Mouse (Mus musculus): ENCODE data around the gene Prdm1.

Gene Prdm1

DNA sequence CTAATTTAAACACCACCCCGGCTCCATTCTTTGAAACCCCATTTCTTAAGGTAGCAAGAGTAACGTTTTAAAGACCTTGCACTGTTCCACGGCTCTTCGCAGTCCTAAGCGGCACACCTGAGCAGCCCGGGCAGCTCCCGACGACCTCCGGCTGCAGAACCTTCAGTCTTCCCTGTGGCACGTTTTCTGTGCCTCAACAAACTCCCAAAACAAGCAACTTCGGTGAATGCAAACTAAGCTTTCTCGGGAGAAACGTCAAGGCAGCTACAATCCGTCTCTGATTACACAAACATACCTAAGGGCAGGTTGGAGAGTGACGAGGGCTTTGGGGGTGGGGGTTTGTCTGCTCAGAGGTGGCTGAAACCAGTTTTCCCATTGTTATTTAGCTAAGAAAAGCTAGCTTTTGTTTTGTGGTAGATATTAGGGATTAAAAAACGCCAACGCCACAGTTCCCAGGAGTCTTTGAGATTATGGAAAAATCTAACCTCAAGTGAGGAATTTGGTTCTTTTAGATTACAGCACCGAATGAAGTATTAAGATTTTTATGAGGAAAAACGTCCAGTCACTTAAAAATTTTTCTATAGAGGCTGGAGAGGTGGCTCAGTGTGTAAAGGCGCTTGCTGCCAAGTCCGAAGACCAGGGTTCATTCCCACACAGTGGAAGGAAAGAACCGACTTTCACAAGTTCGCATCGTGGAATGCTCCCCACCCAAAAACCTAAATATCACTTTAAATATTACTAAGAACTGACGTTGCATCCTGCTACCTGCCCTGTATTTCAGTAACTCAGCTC lies at the start of gene Prdm1:
TSS of gene Prdm1 (minus strand) at position 211 of the 792 bp plus-strand sequence.
- peak; percentile 26 for DNase-seq (ENCODE audit: low read depth, low spot score)

- no peak for DNase-seq (ENCODE audit: low read depth, low spot score)
These were observed 37.7 kb upstream of the Prdm1 start for GRCm38 (mm10) chr10:44565971-44566370.

DNA sequence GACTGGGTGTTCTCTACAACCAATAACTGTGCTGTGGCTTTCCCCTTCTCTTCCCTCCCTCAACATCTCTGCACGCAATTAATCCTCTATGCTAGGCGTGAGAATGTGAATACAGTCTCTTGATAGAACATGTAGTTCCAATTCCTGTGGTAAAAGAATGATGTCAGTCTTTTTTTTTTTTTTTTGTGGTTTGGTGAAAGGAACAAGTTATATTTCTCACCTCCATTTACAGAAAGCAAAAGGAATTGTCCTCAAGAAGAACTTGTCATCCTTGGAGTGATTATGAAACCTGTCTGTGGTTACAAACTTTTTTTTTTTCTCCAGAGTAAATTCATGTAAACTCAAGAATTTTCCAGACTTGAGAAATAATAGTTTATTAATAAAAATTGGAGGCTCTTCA lies 36.8 kb upstream of the Prdm1 start:
- DNase-seq (ENCODE audit: low read depth, low spot score), result no peak

DNA sequence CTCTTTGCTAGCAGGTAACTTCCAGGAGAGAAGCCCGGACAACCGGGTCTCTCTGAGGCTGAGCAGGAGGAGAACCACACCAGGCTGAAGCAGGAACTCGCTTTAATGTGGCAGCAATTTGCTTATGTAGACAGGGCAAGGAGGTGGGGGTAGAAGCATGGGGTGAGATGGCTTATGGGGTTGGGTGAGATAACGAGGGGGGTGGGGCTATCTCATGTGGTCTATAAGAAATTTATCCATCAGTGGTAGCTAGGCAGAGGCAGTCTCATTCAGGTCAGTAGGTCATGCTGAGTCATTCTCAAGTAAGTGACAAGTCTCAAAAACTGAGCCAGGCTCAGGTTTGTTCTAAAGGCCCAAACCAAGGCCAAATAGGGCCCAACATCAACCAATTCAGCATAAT lies 28.5 kb upstream of the Prdm1 start:
- DNase-seq (ENCODE audit: low read depth, low spot score), result no peak

GRCm38 (mm10) chr10:44555317-44555716 lies 27.0 kb upstream of the Prdm1 start:
- DNase-seq (ENCODE audit: low read depth, low spot score), result no peak

GRCm38 (mm10) chr10:44553648-44554047 lies 25.3 kb upstream of the Prdm1 start:
- no peak for DNase-seq (ENCODE audit: low read depth, low spot score)

DNA sequence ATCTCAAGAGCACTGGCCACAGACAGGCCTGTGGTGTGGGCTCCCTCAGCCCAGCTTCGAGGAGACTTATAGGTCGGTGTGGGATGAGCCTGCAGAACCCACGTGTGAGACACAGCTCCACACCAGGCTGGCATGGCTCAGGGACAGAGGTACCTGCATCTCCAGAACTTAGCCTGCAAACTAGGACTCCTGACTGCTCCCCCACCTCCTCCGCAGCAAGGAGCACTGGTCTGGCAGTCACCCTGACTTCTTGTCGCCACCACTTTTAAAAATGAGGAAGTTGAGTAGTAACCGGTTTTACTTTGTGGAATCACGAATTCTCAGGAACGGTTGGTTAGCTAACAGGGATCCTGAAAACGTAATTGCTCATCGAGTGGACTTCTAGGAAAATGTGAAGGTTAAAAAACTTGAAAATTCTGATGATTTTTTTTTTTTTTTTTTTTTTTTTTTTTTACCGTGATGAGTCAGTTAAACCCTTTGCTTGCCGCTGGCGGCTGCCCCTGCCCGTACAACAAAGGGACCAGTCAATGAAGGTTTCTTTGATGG lies 10.8 kb upstream of the Prdm1 start:
- DNase-seq (ENCODE audit: low read depth, low spot score), result peak; percentile 26

- DNase-seq (ENCODE audit: low read depth, low spot score), result no peak
These were observed 9.8 kb upstream of the Prdm1 start for GRCm38 (mm10) chr10:44538137-44538536.

DNA sequence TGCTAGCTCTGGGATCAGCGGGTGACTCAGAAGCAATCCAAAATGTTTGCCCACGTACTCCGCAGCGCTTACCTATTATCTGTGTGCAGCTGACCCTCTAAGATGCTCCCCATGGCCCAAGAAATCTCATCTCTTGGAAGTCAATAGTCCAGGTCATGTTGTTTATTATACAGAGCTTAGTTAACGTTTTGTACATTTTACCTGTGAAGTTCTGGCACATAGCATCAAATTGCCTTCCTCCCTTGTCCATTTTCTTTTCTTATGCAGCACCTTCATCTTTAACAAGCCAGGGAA lies 1.7 kb upstream of the Prdm1 start:
- DNase-seq (ENCODE audit: low read depth, low spot score), result no peak

DNA sequence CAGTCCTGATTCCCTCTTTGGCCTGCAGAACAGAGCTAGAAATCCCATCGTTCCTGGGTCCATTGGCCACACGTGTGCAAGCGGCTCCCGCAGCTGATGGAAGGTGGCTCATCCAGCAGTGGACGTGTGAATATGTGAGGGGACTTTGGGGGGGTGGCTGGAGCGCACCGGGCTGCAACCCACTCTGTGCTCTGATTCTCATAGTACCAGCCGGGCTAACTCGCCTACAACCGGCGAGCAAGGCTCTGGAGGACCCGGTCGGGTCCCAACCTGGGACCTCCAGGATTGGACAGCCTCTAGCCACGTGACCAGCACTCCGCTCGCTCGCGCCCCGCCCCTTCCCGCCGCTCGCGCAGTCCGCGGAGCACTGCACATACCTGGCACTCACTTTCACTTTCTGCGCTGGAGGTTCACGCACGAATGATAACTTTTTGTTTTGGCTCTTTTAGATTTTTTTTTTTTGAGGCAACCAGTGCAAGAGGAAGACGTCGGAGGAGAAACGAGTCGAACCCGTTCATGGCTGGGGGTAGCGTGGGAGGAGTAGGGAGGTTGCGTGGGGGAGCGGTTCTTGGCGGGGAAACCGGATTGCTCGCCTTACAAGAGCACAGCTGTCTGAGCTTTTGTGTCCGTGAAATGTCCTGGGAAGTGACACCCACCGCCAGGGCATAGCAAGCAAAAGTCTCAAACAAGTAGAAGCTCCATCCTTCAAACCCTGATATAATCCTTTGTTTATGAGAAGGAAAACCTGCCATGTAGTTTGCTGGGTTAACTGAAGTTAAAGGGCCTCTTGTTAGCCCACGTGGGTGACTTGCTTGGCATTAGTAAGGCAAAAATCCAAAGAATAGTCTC lies 1.1 kb upstream of the Prdm1 start:
- peak; percentile 93 for DNase-seq (ENCODE audit: low read depth, low spot score)

DNA sequence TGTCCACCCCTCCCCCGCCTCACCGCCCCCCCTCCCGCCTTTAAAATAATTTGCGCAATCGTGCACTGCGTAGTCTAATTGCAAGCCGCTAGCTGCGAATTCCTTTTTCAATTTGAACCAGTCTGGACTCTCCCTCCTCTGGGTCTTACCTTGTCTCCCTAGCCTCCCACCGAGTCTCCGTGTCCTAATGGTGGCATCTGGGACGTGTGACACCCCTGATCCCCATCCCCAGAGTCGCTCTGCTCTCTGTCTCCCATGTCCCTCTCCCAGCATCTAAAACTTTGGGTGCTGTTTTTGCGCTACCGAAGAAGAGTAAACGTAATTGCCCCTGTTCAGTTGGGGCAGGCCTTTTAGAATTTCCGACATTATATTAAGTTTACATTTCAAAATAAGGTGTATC lies 650 bp downstream of the Prdm1 start:
- peak; percentile 12 for DNase-seq (ENCODE audit: low read depth, low spot score)

DNA sequence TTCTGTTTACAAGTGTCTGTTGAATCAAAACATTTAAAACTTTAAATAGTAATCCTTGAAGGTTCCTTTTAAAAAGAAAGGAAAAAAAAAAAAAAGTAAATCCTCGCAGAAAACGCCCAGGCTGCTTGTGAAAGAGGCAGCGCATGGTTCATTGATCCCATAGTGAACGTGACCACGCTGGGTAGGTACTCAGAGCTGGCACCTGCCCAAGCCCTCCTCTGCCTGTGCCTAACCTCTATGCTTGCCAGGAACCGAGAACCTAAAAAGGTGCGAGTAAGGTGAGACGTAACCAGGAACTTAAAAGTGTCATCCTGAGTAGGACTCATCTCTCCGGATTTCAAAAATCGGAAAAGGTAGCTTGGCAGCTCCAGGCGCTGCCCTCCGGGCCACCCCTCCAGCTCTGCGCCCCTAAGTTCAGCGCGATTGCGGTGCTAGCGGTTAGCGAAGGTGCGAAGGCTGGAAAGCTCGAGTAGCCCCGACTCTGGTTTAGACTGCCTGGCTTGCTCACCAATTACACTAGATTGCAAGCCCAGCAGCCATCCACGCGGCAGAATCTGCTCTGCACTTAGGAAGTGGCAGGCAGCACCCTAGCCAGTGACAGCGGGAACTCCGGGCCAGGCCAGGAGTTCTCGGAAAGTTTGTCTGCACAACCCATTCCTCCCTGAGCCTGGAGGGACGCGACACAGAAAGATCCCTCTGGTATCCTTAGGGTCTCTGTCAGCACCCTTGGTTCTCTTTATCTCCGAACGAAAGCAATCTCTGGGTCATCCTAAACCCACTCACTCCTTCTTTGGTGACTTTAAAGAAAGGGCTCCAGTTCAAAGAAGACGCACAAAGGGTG lies 1.3 kb downstream of the Prdm1 start:
- DNase-seq (ENCODE audit: low read depth, low spot score), result peak; percentile 28

GRCm38 (mm10) chr10:44520189-44520588 lies 8.1 kb downstream of the Prdm1 start:
- DNase-seq (ENCODE audit: low read depth, low spot score), result no peak

GRCm38 (mm10) chr10:44518631-44519030 lies 9.7 kb downstream of the Prdm1 start:
- DNase-seq (ENCODE audit: low read depth, low spot score), result no peak

GRCm38 (mm10) chr10:44513108-44513507 lies 15.2 kb downstream of the Prdm1 start:
- DNase-seq (ENCODE audit: low read depth, low spot score), result no peak

DNA sequence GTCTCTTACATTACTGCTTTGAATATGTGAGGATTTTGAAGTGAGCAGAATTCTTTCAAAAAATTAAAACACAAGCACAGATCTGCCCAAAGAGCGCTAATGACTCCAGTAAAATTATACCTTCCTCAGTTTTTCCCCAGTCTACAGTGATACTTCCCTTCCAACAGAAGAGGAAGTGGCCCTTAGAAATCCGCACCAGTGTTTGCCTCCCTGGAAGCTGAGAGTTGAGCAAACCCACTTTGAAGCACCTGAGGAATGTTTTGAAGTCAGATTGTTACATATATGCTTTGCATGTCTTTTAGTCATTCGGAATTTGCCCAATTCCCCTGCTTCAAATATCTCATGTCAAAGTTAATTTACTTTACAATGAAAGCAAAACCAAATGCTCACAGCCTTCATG lies 17.3 kb downstream of the Prdm1 start:
- DNase-seq (ENCODE audit: low read depth, low spot score), result no peak

GRCm38 (mm10) chr10:44508649-44509048 lies 19.7 kb downstream of the Prdm1 start:
- DNase-seq (ENCODE audit: low read depth, low spot score), result no peak

DNA sequence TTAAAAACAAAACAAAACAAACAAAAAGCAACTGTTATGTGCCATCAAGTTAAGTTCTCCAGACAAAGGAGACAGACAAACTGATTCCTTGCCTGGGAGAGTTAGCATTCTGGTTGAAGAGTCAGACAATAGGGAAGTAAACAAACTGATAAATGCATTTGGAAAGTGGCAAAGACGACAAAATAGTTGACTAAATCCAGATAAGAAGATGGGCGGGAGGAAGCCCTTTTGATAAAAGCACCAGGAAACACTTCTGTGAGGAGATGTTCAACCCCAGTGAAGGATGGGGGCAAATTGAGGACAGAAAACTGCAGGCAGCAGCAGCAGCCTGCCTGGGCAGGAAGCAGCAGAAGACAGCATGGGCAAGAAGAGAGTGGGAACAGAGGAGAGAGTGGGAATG lies 20.3 kb downstream of the Prdm1 start:
- DNase-seq (ENCODE audit: low read depth, low spot score), result no peak

DNA sequence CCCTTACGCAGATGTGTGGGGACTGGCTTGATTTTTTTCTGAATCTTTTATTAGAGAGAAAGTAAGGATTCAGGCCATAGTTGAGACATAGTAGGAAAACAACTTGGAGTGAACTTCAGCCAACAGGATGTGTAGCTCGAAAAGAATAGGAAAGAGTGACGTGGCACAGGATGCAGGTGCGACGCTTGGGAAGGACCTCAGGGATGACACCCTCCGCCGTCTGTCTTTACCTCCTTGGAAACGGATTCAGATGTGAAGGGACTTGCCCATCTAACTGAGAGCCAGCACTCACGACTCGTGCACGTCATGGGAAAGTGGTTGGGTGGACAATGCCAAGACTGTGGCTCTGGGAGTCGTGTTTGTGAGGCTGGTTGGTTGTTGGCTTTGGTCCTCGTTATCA lies 25.4 kb downstream of the Prdm1 start:
- DNase-seq (ENCODE audit: low read depth, low spot score), result no peak

DNA sequence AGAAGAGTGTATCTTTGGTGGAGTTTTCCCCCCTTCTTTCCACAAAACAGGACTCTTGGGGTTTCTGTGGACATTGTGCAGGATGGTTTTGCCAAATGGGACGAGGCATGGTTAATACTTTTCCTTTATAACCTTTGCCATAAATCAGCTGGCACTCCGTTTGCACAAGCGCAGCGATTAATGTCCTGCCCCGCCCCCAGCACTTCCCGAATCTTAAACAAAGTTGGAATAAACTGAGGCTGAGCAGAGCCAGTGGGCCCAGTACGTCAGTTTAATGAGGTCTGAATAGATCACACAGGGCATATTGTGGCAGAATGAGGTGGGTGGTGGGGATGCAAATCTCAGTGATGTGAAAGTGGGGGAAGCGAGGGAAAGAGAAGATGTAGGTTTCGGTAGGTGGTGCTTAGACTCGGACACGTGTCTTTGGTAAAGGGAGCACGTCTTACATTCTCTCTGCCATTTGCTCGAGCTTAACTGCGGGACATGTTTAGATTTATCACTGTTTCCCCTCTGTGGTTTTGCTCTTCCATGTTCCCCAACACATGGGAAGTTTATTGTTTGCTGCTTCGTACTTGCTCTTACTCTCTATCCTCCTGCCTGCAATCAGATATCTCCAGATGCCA lies 28.3 kb downstream of the Prdm1 start:
- DNase-seq (ENCODE audit: low read depth, low spot score), result no peak

DNA sequence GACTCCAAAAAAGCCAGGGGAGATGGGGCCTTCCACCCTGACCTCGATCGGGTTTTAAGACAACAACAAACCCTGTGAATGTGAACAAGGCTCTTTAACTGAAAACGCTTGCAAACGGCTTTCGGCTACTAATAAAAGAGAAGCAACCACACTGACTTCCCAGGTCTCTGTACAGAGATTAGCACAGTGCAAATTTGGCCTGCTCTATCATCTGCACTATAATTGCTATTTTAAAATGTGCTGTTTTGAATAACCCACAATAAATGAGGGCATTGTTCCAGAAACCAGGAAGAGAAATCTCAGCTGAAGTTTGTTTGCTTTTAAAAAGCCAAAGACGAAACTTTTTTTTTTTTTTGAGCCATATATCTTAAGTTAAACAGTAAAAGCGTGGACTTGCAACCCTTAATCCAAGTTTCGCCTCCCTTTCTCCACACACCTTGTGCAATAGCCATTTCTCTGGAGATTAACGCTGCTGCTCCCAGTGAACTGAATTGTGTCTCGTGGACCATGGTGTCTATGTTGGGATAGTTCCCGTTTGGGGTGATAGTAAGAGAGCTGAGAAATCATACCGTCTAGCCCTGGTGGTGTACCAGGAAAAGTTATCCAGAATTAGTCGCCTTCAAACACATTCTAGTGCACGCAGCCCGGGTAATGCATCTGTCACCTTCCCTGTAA lies 34.3 kb downstream of the Prdm1 start:
- DNase-seq (ENCODE audit: low read depth, low spot score), result no peak
